Mouse (Mus musculus): ENCODE data around the gene Rasl11a.

Rasl11a gene

GRCm38 (mm10) chr5:146844945-146845365 lies at the start of gene Rasl11a:
Rasl11a (plus strand) TSS chr5:146845071.
- DNase-seq = peak; percentile 70

GRCm38 (mm10) chr5:146795728-146796127 lies 49.1 kb upstream of the Rasl11a start:
- peak; percentile 30 for DNase-seq

GRCm38 (mm10) chr5:146798031-146798430 lies 46.8 kb upstream of the Rasl11a start:
- no peak for DNase-seq

GRCm38 (mm10) chr5:146806004-146806430 lies 38.9 kb upstream of the Rasl11a start:
- DNase-seq = no peak

GRCm38 (mm10) chr5:146809951-146810350 lies 34.9 kb upstream of the Rasl11a start:
- DNase-seq = no peak

GRCm38 (mm10) chr5:146812866-146813265 lies 32.0 kb upstream of the Rasl11a start:
- no peak for DNase-seq

GRCm38 (mm10) chr5:146813421-146813820 lies 31.4 kb upstream of the Rasl11a start:
- no peak for DNase-seq

- DNase-seq = no peak
Observed at GRCm38 (mm10) chr5:146815394-146815793, 29.5 kb upstream of the Rasl11a start.

- no peak for DNase-seq
Observed at GRCm38 (mm10) chr5:146817583-146817982, 27.3 kb upstream of the Rasl11a start.

GRCm38 (mm10) chr5:146818906-146819623 lies 25.8 kb upstream of the Rasl11a start:
- DNase-seq = no peak

GRCm38 (mm10) chr5:146823005-146823404 lies 21.9 kb upstream of the Rasl11a start:
- DNase-seq = no peak

GRCm38 (mm10) chr5:146829528-146829927 lies 15.3 kb upstream of the Rasl11a start:
- no peak for DNase-seq

GRCm38 (mm10) chr5:146832435-146832768 lies 12.5 kb upstream of the Rasl11a start:
- DNase-seq = no peak

GRCm38 (mm10) chr5:146832769-146833448 lies 12.0 kb upstream of the Rasl11a start, which contains the start of gene Rpl21:
Rpl21 (plus strand) TSS chr5:146832890.
- peak; percentile 90 for DNase-seq

- DNase-seq = no peak
Observed at GRCm38 (mm10) chr5:146833673-146834201, 11.1 kb upstream of the Rasl11a start.

GRCm38 (mm10) chr5:146834959-146835358 lies 9.9 kb upstream of the Rasl11a start:
- no peak for DNase-seq

- no peak for DNase-seq
Observed at GRCm38 (mm10) chr5:146837967-146838720, 6.7 kb upstream of the Rasl11a start.

- DNase-seq = no peak
Observed at GRCm38 (mm10) chr5:146838836-146839648, 5.8 kb upstream of the Rasl11a start.

- no peak for DNase-seq
Observed at GRCm38 (mm10) chr5:146839760-146840159, 5.1 kb upstream of the Rasl11a start.

GRCm38 (mm10) chr5:146840422-146840821 lies 4.4 kb upstream of the Rasl11a start:
- no peak for DNase-seq

- DNase-seq = no peak
Observed at GRCm38 (mm10) chr5:146841301-146841700, 3.6 kb upstream of the Rasl11a start.

GRCm38 (mm10) chr5:146841996-146842395 lies 2.9 kb upstream of the Rasl11a start:
- DNase-seq = no peak

Measured in right cerebral cortex, postnatal 4 days (tissue).